Mouse (Mus musculus): ENCODE measurements around the gene Sec22c. TPM values are rescaled to one million over a fixed set of nuclear protein-coding genes. Genes with fewer than 3 reads are reported as not detected.

The Sec22c gene
- total RNA-seq, 2 experiments from 2014 or later = 30.4 to 33.4 TPM

DNA sequence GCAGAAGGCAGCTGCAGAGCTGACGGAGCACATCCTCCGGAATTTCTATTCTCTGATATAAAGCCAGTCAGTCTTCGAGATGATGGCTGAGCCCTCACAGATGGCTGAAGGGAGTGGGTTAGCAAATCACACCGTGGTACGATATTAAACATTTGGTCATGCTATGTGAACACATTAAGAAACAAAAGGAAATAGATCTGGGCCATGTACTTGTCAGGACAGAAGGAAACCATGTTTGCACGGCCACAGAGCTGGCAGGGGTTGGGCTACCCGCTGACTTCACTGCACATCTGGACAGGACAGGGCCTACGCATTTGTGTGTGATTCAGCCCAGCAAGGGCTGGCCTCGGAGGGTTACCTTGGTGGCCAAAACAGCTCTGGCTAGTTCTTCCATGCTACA, 8.7 kb downstream of the Sec22c start:
- DNase-seq (ENCODE audit: low spot score in 2 of 2) = no peak

GRCm38 (mm10) chr9:121694736-121695135, 10.6 kb downstream of the Sec22c start:
- DNase-seq (ENCODE audit: low spot score in 2 of 2) = no peak

DNA sequence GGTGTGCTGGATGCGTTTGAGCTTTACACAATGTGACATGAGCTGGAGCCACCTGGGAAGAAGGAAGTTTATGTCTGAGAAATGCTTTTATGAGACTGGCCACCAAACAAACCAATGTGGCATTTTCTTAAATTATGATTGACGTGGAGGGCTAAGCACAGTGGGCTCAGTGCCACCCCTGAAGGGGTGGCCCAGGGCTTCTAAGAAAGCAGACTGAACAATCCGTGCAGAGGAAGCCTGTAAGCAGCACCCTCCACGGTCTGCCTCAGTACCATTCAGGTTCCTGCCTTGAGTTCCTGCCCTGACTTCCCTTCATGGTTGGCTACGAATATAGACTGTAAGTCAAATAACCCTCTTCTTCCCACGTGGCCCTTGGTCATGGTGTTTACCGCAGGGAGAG, 14.6 kb downstream of the Sec22c start:
- no peak for DNase-seq (ENCODE audit: low spot score in 2 of 2)

DNA sequence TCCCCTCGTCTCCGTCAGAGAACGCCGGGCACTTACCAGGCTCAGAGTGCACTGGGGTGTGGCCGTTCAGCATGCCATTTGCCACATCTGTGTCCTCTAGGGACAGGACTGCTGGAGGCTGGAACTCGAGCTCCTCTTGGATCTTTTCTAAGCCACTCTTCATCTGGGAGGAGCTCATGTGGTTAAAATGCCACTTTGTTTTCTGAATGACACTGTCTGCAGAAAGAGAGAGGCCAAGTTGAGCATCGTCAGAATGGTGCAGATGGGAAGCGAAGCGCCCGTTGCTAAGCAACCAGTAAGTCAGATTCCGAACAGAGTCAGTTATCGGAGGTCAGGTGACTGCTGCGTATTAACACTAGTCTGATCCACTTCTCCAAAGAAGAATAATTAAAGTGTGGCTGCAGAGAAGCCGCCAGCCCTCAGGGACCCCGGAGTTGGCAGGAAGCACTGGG, 15.1 kb downstream of the Sec22c start:
- peak; percentile 47 to 66 for DNase-seq (ENCODE audit: low spot score in 2 of 2)

- no peak for DNase-seq (ENCODE audit: low spot score in 2 of 2)
These were observed 20.6 kb downstream of the Sec22c start for GRCm38 (mm10) chr9:121684702-121685101.

DNA sequence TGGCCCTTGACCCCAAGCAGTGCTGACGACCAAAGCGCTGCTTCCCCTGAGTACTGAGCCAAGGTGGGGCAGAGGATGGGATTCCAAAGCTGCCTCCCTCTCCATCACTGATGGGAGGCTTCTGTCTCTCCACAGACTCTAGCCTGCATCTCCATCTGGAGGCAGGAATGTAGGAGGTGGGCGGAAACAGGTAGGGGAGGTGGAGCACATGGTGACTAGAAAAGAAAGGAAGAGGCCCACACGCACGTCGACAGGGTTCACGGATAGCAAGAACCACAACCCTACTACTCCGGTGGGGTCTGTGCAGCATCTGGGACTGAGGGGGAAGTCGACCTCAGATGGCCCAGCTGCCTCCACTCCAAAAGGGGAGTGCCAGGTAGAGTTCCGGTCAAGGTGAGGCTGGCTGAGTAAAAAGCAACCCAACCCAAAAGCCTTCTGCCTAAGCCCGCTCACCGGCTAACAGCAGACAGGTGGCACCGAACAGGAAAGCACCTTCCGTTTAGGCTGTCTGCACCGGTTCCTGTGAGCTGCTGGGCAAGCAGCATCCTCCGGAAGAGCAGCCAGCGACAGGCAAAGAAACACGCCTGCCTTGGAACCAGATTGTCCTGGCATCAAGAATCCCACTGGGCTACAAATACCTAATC, 23.1 kb downstream of the Sec22c start:
- DNase-seq (ENCODE audit: low spot score in 2 of 2) = no peak

- DNase-seq (ENCODE audit: low spot score in 2 of 2) = no peak
These were observed 24.1 kb downstream of the Sec22c start for GRCm38 (mm10) chr9:121681191-121681590.

DNA sequence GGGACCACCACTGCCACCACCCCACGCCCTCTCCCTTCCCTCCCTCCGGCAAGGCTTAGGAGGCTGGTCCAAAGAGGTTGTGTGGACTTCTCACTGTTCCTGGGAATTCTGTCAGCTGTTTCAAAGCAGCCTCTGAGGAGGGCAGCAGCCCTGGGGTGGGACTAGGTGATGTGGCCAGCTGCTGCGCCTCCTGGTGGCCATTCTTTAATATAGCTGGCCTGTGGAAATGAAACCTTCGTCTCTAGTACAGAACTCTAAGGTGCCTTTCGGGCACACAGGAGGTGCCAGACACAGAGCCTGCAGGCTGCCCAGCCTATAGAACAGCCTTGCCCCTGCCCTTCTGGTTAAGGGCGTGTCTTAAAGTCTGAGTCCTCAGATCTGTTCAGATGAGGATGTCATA, 25.7 kb downstream of the Sec22c start:
- peak; percentile 60 to 66 for DNase-seq (ENCODE audit: low spot score in 2 of 2)

DNA sequence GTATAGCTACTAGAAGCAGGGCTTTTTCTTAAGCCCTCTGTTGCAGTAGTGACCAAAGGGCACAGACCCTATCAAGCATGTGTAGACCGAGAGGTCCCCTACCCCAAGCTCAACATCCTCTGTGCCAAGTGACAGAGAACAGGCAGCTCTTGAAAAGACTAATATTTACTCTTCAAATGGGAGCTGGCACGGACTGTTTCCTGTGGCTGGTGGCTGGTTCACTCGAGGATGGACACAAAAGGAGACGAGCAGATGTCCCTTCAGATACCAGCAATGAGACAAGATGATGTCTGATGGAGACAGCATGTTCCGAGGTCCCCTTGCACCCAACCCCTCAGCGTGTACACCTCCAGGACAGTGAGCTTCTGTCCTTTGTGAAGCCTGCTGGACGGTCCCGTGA, 27.8 kb downstream of the Sec22c start:
- DNase-seq (ENCODE audit: low spot score in 2 of 2) = no peak

DNA sequence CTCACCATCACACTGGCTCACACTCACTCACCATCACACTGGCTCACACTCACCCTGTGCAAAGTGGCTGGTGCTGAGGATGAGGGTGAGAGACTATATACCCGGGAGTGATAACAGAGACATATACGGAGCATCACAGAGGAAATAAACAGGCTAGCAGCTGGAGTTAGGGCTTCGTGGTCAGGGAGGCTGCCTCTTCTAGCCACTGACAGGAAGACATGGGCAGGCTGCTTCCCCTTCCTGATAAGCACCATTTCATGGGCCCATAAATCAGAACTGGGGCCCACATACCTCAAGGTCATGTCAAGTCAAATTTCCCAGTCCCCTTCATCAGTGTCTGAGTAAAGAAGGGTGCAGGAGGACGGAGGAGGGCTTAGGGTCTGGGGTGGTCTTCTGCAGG, 28.2 kb downstream of the Sec22c start:
- no peak for DNase-seq (ENCODE audit: low spot score in 2 of 2)

GRCm38 (mm10) chr9:121675556-121675955, 29.7 kb downstream of the Sec22c start:
- DNase-seq (ENCODE audit: low spot score in 2 of 2) = no peak

GRCm38 (mm10) chr9:121675011-121675410, 30.3 kb downstream of the Sec22c start:
- no peak for DNase-seq (ENCODE audit: low spot score in 2 of 2)

GRCm38 (mm10) chr9:121673716-121674115, 31.6 kb downstream of the Sec22c start:
- no peak for DNase-seq (ENCODE audit: low spot score in 2 of 2)

GRCm38 (mm10) chr9:121672311-121672710, 33.0 kb downstream of the Sec22c start:
- no peak for DNase-seq (ENCODE audit: low spot score in 2 of 2)

GRCm38 (mm10) chr9:121671300-121671699, 34.0 kb downstream of the Sec22c start:
- DNase-seq (ENCODE audit: low spot score in 2 of 2) = peak in 1 of 2 experiments; percentile 52

- peak; percentile 60 to 70 for DNase-seq (ENCODE audit: low spot score in 2 of 2)
These were observed 35.9 kb downstream of the Sec22c start for GRCm38 (mm10) chr9:121669348-121669791.

- no peak for DNase-seq (ENCODE audit: low spot score in 2 of 2)
These were observed 37.5 kb downstream of the Sec22c start for GRCm38 (mm10) chr9:121667822-121668221.

DNA sequence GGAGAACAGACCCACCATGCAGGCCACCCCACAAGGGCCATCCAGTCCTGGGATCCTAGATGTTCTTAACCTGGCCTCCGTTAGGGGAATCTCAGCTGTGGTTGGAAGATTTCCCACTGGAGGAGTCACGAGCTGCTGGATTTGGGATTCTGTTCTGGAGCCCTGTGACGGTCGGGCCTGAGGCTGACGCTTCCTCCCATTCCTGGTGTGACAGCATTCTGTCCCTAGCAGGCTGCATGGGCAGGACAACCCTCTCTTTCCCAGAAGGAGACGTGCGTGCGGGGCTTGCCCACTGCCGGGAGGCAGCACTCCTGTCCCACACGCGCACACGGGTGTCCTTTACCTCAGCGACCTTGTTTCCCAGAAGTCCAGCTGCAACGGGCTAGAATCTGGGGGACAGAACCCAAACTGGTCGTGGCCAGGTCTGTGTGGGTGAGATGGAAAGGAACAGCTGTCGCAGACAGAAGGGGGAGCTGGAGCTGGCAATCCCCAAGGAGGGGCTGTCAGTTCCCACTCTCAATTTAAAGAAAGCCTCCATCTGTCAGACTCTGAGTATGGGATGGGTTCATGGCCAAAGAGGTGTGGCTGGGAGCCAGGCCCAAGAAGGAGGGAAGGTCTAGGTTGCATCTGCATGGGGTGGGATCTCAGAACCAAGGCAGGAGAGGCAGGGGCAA, 38.2 kb downstream of the Sec22c start:
- DNase-seq (ENCODE audit: low spot score in 2 of 2) = peak in 1 of 2 experiments; percentile 34

GRCm38 (mm10) chr9:121664104-121664503, 41.2 kb downstream of the Sec22c start:
- no peak for DNase-seq (ENCODE audit: low spot score in 2 of 2)

DNA sequence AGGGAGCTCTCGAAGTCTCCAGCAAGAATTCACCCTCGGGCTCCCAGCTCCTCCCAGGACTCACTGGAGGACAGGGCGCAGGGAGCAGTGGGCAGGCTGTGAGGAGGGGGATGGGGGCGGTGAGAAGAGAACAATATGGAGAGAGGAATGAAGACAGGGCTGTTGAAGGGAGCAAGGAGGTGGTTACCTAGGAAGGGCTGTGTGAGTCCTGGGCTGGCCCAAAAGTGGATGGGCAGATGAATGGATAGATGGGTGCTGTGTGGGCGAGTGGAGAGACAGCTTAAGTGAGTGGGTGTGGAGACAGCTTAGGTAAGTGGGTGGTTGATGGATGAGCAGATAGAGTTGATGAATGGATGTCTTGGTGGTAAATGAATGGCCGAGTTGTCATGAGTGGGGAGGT, 41.8 kb downstream of the Sec22c start:
- DNase-seq (ENCODE audit: low spot score in 2 of 2) = no peak

DNA sequence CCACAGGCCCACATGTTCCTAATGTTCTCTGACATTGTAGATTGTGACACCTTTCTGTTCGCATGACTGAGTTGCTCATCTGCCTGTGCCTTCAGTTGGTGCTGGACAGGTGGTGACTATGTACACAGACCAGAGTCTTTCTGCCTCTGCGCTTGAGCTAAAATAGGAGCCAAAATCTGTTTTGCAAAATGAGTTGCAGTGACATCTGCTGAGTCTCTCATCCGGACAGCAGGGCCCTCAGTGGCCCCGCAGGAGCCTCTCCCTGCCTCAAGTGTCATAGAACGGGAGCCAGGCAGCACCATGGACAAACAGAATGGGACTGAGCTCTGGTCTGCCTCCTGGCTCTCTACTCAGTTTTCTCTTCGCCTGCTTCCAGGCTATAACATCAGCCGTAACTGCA, 45.5 kb downstream of the Sec22c start:
- no peak for DNase-seq (ENCODE audit: low spot score in 2 of 2)

DNA sequence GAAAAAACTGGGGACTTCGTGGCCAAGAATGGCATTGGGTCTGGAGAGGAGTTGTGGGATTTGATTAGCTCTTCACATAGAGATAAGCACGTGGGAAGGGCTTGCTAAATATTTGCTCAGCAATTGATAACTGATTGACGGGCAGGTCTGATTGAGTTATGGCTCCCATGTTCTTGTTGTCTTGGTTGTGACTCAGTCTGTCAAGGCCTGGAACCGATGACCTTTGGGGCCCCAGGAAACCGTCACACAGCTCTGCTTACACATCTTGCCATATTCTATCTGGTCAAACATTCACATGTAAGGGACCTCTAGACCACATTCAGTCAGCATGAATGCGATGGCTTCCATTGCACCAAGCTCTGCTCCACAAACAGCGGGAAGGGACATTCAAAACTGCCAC, 47.0 kb downstream of the Sec22c start:
- no peak for DNase-seq (ENCODE audit: low spot score in 2 of 2)

GRCm38 (mm10) chr9:121657143-121657542, 48.1 kb downstream of the Sec22c start:
- DNase-seq (ENCODE audit: low spot score in 2 of 2) = no peak

Measured in layer of hippocampus, postnatal 10 days (tissue).